Mouse (Mus musculus): ENCODE measurements around the gene Kmt2b. TPM values are rescaled to one million over a fixed set of nuclear protein-coding genes. Genes with fewer than 3 reads are reported as not detected.

Kmt2b gene
- 31.5 and 37.2 TPM in 2 replicates for polyA plus RNA-seq (2012; rRNA removed)

DNA sequence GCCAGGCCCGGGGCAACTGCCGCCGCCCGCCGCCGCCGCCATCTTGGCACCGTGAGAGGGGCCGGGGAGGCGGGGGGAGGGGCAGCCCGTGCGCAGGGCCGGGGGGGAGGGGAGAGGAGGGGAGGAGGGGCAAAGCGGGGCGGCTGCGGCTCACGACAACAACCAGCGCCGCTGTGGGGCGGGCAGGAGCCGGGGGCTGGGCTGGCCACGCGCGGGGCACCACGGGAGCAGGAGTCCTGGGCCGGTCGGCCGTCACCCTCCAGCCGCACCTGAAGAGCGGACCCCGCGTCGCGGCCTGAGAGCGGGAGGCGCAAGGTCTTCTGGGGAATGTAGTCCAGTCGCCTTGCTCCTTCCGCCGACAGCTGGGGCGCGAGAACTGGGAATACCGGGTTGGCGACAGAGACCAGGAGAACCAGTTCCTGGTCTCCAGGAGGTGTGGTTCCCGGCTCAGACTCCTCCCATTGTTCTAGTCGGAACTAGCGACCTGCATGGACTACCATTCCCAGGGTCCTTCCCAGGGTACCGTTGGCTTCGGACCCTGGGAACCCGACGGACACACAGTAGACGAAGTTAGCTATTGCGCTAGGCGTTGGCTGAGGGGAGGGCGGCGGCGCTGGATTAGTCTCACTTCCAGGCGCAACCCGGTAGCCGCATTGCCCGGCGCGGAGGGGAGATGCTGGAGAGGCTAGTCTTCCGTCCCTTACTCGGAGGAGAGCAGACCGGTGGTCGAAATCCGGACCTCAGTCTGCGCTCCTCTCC is at the start of gene Kmt2b:
Kmt2b (minus strand) TSS at position 51 of the 759 bp plus-strand sequence.
- WGBS: under 1% methylated on average over 61 of the region's 68 CpGs
- DNase-seq (ENCODE audit: low read depth, low spot score): peak; percentile 98

DNA sequence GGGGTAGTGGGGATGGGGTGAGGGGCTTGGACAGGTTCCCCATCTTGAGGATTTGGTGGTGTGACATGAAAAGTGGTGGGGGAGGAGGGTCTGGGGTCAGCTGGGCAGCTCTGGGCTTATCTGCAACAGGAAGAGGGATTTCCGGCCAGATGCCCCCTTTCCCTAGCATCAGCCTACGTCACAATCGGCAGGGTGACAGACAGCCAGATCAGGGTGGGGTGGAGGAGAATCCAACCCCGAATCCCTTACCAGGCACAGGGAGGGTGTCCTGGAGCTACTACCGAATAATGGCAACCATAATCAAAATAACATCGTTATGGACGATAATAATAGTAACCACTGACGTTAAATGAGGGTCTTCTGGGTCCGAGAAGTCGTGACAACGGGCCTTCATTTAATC is 47.9 kb upstream of the Kmt2b start:
- DNase-seq (ENCODE audit: low read depth, low spot score): no peak

DNA sequence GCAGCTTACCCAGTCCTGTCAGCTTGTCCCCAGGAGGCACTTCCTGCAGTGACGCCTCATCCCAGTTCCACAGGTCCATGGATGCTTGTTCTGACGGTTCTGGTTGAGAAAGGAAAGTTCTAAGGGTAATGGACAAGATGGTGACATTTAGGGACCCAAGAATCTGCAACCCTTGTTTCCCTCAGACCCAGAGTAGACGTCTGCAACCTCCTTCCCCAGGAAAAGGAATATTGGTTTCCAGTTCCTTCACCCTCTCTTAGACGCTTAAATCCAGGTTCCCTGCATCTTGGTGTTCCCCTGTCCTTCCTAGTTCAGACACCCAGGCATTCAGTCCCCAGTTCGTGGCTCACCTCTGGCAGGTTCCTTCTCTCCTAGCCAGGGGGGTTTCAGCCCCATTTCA is 47.2 kb upstream of the Kmt2b start, which contains the start of gene Etv2:
Etv2 (minus strand) TSS at position 101 of the 400 bp plus-strand sequence.
- WGBS: 6% methylated on average over 5 of the region's 5 CpGs
- DNase-seq (ENCODE audit: low read depth, low spot score): no peak

More for the DNA sequence above, 47.9 kb upstream of the Kmt2b start:
- 32% methylated on average over 11 of the region's 11 CpGs for WGBS

DNA sequence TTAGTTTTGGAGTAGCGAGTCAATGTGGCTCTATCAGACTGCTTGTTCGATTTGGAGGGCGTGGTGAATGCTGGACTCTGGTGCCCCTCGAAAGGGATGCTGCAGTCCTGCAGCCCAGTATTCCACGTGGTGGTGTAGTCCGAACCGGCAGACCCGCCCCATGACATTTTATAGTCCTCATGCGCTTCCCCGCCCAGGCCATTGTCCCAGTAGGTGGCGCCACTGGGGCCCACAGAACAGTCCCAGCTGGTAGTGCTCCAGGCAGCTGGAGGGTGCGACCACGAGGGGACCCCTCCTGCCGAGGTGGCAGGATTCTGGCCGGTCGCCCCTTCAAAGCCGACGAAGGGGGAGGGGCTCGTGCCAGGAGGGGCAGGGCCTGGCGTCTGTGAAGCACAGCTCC is 46.1 kb upstream of the Kmt2b start:
- 4% methylated on average over 20 of the region's 20 CpGs for WGBS
- no peak for DNase-seq (ENCODE audit: low read depth, low spot score)

DNA sequence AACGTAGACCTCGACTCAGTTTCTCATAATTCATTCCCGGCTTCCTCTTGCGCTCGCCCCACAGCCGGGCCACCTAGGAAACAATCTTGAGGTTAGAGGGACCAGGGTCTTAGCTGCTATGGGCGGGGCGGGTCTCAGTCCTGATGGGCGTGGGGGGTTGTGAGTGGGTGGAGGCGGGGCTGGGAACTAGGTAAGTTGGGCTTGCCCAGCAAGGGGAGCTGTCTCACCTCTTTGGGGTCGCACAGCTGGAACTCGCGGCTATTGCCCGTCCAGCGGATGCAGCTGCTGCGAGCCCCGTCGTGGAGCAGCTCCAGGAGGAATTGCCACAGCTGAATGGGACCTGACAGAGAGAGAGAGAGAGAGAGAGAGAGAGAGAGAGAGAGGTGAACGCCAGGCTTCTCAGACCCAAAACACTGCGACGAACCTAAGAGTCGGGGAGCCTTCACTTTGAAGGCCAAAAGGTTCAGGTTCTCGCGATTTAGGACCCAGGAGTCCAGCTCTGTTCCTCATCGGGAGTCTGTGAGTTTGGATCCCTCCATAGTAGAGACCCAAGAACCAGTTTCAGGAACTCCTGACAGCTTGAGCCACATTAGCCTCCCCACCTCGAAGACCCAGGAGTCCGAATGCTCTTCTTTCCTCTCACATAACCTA is 45.4 kb upstream of the Kmt2b start:
- 5% methylated on average over 27 of the region's 27 CpGs for WGBS
- DNase-seq (ENCODE audit: low read depth, low spot score): no peak

DNA sequence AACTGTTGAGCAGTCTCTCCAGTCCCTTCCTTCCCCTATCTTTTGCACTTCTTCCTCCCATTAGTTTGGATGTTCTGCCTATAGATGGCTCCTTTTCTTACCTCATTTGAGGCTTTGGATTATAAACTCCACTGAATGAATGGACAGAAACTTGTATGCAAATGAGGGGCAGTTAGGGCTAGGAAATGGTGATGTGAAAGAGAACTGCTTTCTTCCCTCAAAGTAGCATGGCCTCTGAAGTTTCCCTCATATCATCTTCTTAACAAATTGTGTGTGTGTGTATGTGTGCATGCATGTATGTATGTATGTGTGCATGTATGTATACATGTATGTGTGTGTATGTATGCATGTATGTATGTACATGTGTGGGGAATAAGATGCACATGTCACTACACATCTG is 40.5 kb upstream of the Kmt2b start:
- no peak for DNase-seq (ENCODE audit: low read depth, low spot score)

DNA sequence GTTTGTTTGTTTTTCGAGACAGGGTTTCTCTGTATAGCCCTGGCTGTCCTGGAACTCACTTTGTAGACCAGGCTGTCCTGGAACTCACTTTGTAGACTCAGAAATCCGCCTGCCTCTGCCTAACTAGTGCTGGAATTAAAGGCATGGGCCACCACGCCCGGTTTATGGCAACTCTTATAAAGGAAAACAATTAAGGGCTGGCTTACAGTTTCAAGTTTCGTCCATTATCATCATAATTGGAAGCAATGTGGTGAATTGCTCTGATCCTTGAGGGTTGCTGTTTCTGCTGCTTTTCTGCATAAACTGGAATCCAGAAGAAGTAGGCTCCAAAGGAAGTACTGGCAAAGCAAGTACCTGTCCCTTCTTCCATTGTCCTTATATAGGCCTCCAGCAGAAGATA is 38.1 kb upstream of the Kmt2b start:
- DNase-seq (ENCODE audit: low read depth, low spot score): no peak
- WGBS: 71% methylated on average over 5 of the region's 5 CpGs

DNA sequence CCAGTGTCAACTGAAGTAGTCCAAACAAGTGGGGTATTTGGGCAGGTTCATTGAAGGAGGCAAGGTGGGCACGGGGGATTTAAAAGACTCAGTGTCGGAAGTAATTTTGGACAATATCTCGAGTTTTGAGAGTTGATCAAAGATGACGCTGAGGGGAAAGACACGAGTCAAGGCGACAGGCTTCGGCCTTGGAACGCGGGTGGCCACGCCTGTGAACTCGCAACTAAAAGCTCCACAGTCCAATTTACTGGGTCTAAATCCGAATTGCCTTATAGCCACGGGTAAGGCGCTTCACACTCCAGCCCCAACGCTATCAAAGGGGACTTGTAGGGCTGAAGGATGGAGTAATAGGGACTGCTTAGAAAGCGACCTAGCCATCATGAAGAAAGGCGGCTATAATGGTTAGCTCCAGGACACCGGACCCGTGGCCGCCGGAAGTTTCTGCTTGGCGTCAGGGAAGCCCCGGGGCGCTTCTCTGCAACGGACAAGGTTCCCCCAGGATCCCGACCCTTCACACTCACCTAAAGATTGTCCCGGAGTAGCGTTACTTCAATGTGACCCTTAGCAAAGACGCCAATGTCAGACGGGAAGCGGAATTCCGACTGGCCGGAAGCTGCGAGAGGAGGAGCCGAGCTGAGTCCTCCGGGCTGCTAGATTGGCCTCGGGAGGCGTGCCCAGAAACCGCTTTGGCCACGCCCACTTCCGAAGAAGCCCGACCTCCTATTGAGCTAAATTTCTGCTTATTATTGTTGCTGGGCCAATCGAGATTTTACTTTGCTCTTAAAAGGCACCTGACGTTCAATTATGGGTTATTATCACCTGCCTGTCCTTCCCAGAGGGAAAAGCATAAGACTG is 37.2 kb upstream of the Kmt2b start, which contains the start of gene Cox6b1:
Cox6b1 (minus strand) TSS at position 622 of the 855 bp plus-strand sequence.
- DNase-seq (ENCODE audit: low read depth, low spot score): no peak
- under 1% methylated on average over 44 of the region's 44 CpGs for WGBS

DNA sequence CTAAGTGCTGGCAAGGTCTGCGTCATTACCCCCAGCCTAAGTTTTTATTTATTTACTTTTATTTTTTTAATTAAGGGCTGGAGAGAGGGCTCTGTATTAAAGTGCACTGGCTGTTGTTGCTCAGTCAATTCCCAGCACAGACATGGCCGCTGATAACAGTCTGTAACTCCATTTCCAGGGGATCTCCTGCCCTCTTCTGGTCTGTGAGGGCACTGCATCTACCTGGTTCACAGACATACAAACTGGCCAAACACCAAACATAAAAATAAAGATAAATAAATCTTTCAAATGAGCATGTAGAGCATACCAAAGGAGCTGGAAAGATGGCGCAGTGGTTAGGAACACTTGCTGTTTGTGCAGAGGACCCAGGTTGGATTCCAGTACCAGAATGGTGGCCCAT is 30.7 kb upstream of the Kmt2b start:
- DNase-seq (ENCODE audit: low read depth, low spot score): no peak
- 89% methylated on average over 3 of the region's 3 CpGs for WGBS

DNA sequence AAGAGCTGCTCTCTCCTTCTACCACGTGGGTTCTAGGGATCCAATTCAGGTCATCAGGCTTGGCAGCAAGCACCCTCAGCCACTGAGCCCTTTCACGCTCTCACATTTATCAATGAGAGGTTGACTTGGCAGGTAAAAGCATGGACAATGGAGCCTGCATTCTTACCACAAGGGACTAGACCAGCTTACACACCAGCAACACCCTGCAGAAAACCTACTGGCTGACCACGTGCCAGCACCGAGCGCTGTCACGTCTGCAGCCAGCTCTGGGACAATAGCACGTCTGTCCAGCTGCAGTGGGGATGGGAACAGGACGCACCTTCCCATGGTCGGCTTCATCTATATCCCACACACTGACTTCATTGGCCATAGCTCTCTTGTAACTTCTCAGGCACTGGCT is 30.1 kb upstream of the Kmt2b start:
- no peak for DNase-seq (ENCODE audit: low read depth, low spot score)
- WGBS: 93% methylated on average over 9 of the region's 9 CpGs

DNA sequence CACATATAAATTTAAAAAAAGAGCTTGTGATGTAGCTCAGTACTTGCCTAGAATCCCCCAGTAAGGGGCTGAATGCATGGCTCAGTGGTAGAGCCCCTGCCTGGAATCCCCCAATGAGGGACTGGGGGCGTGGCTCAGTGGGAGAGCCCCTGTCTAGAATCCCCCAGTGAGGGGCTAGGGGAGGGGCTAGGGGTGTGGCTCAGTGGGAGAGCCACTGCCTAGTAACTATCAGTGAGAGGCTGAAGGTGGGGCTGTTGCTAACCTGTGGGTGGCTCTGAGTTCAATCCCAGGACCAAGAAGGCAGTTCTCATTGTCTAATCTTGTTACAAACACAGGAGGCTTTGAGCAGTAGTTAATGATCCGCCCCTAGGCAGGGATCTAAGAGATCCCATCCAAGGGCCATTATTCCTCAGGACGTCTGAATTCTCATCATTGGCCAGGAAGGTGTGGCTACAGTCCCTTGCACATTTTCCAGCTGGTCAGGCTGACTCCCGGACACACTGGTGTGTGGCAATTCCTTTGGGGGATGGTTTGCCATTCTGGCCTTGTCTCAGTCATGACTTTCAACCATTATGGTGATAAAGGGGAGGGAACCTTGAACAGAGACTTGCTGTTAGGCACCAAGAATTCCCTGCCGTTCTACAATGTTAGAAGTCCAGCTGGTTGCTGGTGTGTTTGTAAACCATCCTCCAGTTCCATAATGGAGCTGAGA is 26.7 kb upstream of the Kmt2b start:
- no peak for DNase-seq (ENCODE audit: low read depth, low spot score)
- 50% methylated on average over 5 of the region's 5 CpGs for WGBS

DNA sequence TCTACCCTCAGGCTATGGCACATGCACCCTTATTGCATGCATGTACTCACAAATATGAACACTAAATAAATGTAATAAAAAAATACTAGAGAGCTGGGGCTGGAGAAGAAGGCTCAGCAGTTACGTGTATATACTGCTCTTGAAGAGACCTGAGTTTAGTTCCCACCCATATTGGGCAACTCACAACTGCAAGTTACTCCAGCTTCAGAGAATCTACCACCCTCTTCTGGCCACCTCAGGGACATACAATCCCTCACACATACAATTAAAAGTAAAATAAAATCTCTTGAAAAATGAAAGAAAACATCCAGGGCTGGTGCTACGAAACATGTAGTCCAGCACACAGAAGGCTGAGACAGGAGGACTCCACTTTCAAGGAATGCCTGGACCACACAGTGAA is 25.9 kb upstream of the Kmt2b start:
- WGBS: 51% methylated on average over 2 of the region's 2 CpGs
- DNase-seq (ENCODE audit: low read depth, low spot score): no peak

DNA sequence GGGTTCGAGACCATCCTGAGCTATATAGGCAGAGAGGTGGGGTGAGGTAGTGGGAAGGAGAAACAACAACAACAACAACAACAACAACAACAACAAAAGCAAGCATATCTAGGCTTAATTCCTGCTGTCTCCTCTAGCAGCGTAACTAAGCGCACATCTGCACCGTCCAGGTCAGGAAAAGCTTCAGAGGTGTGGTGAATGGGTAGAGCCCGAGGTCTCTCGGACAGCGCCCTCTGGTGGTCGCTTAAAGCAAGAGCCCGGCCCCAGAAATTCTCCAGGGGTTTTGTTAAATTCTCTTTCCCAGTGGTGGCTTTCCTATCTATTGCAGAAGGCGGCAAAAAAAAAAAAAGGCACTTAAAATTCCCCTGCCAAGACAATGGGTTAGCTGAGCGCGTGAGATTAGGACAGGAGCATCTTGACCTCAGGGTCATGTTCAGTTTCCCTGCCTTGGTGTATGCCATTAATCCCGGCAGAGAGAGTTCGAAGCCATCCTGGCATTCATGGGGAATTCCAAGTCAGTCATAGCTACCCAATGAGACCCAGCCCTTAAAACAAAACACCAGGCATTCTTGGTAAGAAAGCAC is 25.1 kb upstream of the Kmt2b start:
- WGBS: 13% methylated on average over 14 of the region's 14 CpGs
- no peak for DNase-seq (ENCODE audit: low read depth, low spot score)

DNA sequence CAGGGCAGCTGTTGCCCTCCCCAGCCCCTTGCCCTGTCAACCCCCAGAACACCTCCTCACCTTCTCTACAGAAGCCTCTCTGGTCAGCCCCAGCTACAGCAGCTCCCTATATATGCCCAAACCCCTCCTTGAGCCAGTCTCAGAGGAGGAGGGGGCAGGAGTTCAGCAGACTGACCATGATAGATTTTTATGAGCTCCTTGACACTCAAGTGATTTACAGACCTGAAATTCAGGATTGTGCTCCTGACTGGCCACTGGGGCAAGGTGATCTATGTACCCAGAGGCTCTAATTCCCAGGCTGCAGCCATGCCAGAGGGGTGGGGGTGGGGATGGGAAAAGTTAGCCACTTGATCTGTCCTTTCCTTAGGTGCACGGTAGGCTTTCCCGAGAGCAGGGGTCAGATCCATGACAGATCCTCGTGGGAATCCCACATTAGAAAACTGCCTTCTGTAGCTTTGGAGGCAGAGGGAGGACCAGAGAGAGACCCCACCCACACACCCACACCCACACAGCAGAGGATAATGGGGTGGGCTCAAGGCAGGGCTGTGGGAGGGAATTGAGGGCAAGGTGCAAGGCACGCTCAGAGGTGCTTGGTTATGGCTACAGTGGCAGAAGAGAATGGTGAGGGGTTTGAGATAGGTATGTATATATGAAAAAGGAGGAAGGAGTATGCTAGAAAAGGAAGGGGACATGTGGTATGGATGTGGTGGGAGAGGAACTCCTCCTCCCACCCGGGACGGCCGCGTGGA is 24.3 kb upstream of the Kmt2b start, which contains the start of gene Upk1a:
Upk1a (minus strand) TSS at position 194 of the 749 bp plus-strand sequence.
- no peak for DNase-seq (ENCODE audit: low read depth, low spot score)
- WGBS: 36% methylated on average over 8 of the region's 8 CpGs

DNA sequence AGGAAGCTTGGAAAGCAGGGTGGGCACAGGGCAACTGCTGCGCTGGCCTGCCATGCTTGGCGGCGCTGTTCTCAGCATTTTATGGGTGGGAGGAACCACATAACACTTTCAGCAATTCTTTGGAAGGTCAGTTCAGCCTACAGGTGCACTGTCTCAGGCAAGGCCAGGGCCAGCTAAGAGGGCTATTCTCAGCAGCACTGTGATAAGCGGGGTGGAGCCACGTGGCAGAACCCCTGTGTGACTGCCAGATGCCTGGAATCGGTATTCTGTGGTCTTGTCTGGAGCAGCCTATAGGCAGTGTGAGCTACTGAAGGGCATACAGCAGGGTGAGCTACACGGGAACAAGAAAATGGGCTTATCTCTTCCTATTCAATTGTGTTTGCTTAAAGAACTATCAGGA is 21.5 kb upstream of the Kmt2b start:
- DNase-seq (ENCODE audit: low read depth, low spot score): no peak

DNA sequence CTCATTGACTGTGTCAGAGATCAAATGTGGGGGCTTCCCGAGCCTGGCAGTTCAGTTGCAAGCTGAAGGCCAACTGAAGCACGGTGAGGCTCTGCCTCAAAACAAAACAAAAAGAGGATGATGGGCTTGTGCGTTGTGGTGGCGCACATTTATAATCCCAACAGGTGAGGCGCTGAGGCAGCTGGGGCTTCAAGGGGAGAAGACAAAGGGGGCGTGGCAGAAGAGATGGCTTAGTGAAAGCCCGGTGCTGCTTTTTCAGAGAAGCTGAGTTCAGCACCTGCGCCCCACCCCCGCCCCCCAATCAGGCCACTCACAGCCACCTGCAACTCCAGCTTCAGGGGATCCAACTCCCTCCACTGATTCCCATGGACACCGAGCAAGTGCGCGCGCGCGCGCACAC is 19.9 kb upstream of the Kmt2b start:
- WGBS: 57% methylated on average over 16 of the region's 16 CpGs
- DNase-seq (ENCODE audit: low read depth, low spot score): no peak

More for the DNA sequence above, 21.5 kb upstream of the Kmt2b start:
- 38% methylated on average over 7 of the region's 7 CpGs for WGBS

DNA sequence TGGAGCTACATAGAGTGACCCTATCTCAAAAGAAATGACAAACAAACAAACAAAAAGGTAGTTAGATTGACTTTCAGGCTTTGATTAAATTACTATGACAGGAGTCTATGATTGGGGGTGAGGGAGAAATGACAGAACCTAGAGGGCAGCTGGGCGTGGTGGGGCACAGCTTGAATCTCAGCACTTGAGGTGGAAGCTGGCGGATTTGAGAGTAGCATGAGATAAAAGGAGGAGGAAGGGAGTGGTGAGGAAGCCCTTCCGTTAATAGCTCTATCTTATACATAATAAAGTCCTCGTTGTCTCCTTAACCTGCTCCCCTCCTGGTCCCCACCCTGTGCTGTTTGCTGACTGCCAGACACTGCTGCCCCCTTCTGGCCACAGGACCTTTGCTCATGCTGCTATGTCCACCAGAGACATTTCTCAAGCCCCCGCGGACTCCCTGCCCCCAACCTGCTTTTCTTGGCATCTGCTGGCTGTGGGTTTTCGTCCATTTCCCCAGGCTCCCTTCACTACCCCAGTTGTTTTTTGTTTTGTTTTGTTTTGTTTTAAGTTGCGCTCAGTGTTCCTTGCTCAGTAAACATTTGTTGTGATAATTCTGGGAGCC is 19.3 kb upstream of the Kmt2b start:
- WGBS: 20% methylated on average over 8 of the region's 8 CpGs
- DNase-seq (ENCODE audit: low read depth, low spot score): no peak

DNA sequence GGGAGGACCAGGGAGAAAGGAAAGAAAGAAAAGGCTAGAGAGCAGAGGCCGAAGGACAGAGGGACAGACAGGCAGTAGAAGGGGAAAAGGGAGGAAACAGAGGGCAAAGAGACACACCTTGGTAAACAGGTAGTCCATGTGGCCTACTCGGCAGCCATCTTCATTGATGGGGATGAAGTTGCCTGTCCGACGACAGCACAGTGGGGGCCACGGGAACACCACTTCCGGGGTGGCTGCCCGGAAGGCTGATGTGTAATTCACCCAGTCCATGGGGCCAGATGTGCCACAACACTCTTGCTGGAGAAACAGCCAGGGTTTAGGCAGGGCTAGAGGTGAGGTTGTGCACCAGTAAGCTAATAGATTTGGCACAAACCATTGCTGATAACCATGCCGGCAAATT is 16.4 kb upstream of the Kmt2b start:
- no peak for DNase-seq (ENCODE audit: low read depth, low spot score)
- WGBS: 81% methylated on average over 8 of the region's 8 CpGs
